Mouse (Mus musculus): ENCODE measurements at regions not wholly inside any gene's neighbourhood (a gene's known extent, or its start where the extent isn't known, plus 50 kb on each side); places are given as distances from the start of the nearest gene placed in this dataset.

GRCm38 (mm10) chr7:137618406-137619133 is 181.2 kb downstream of the Glrx3 start:
- TF ChIP-seq CTCF (IDR thresholded peaks at IDR 0.05): no peak
- no peak for TF ChIP-seq EP300 (IDR thresholded peaks at IDR 0.05; ENCODE audit: insufficient read depth, low read depth, low read length)

Measured in heart, adult 2 months (tissue).